Mouse (Mus musculus) embryonic facial prominence, embryonic 11.5 days (tissue): Measurements from ENCODE around the gene Iqgap1. TPM values are rescaled to one million over a fixed set of nuclear protein-coding genes. Genes with fewer than 3 reads are reported as not detected.

Experiments used
- ATAC-seq: fragments of 200-750 bp; cut with Nextera tagmentation; replicated peaks from 2 replicates; pipeline ENCODE4 v1.8.0; 2017; ENCODE audit warnings: low read depth; ENCODE audit not compliant: insufficient number of reproducible peaks, low FRiP score, low TSS enrichment
- DNase-seq: peaks from one replicate; pipeline ENCODE4 v3.0.0-alpha.2; 2015; ENCODE audit warnings: low spot score
- H3K27ac ChIP-seq: fragments of 300-500 bp; sonication (generic); replicated peaks from 2 replicates; pipeline ENCODE4 v1.5.1; 2014; ENCODE audit warnings: mild to moderate bottlenecking, low read depth, low read length, control low read depth
- H3K27me3 ChIP-seq: fragments of 300-500 bp; sonication (generic); 2 replicates; pipeline ENCODE4 v1.6.1; 2014; ENCODE audit warnings: mild to moderate bottlenecking, low read length, moderate library complexity, mixed read lengths; ENCODE audit not compliant: control insufficient read depth, insufficient read depth
- H3K36me3 ChIP-seq: fragments of 300-500 bp; sonication (generic); replicated peaks from 2 replicates; pipeline ENCODE4 v1.6.1; 2014; ENCODE audit warnings: low read depth, mild to moderate bottlenecking, low read length, moderate library complexity, mixed read lengths; ENCODE audit not compliant: control insufficient read depth, insufficient read depth
- H3K4me1 ChIP-seq: fragments of 300-500 bp; sonication (generic); 2 replicates; pipeline ENCODE4 v1.6.1; 2014; ENCODE audit warnings: low read length, mixed read lengths; ENCODE audit not compliant: control insufficient read depth, insufficient read depth
- H3K4me2 ChIP-seq: fragments of 300-500 bp; sonication (generic); 2 replicates; pipeline ENCODE4 v1.6.1; 2014; ENCODE audit warnings: low read depth, mild to moderate bottlenecking, control low read depth, low read length, moderate library complexity
- H3K4me3 ChIP-seq: fragments of 300-500 bp; sonication (generic); 2 replicates; pipeline ENCODE4 v1.5.1; 2014; ENCODE audit warnings: low read depth, low read length, control low read depth
- H3K9ac ChIP-seq: fragments of 300-500 bp; sonication (generic); replicated peaks from 2 replicates; pipeline ENCODE4 v1.6.1; 2014; ENCODE audit warnings: mild to moderate bottlenecking, control low read depth, low read length
- H3K9me3 ChIP-seq: fragments of 300-500 bp; sonication (generic); replicated peaks from 2 replicates; pipeline ENCODE4 v1.6.1; 2016; ENCODE audit warnings: mild to moderate bottlenecking, low read length, inconsistent platforms, mixed read lengths; ENCODE audit not compliant: control insufficient read depth
- WGBS: fragments of 180-500 bp; shearing (Covaris S2); extraction: QIAGEN DNeasy Blood & Tissue Kit; methylation state at CpG from one replicate; pipeline ENCODE4 v1.1.7; 2014; 5-methylcytosine and 5-hydroxymethylcytosine counted together
- polyA plus RNA-seq: library from polyadenylated mRNA; unstranded; fragments of >200 nt; fragmentation: Nextera tagmentation; extraction: Ambion mirVana; gene quantifications from 2 replicates; pipeline ENCODE4 v1.2.1, GENCODE M21; 2014

The Iqgap1 gene
- polyA plus RNA-seq, 1 experiment from 2014 or later = 30.4 TPM

DNA sequence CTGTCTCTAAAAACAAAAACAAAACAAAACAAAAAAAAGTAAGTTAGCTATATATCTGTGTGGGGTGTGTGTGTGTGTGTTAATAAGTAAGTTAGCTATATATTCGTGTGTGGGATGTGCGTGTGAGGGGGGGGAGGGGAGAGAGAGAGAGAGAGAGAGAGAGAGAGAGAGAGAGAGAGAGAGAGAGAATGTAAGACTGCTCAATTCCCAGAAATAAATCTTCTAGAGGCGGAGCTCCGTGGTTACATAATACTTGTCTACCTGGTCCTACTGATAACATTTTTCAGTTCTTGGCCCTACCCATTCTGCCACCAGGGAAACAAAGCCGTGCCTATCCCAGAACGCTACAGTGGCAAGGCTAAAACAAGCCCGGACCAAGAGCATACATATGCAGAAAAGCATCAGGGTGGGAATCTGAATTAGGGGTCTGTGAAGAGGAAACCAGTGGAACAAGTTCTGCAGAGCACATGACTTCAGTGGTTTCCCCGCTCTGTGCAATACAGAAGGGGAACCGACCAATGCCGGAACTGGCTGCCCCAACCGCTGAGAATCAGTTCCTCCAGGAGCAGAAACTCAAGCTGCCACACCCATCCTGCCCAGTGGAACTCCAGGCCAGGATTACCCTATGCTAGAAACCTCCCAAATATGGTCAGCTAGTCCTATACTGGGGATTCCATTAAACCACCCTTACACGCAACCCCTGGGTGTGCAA is 46.7 kb downstream of the Iqgap1 start:
- no peaks in the 10 kb centered on the region for H3K27me3 ChIP-seq
- H3K9me3 ChIP-seq = no peaks in the 10 kb centered on the region
- H3K4me3 ChIP-seq = no peak overlapping the region
- WGBS = 70% methylated on average over 12 of the region's 12 CpGs
- H3K4me2 ChIP-seq = no peak overlapping the region
- H3K36me3 ChIP-seq = no peaks in the 10 kb centered on the region
- no peak overlapping the region for H3K9ac ChIP-seq
- H3K27ac ChIP-seq = 0 out of 2 replicates have a peak overlapping the region, but pooled peaks have one; percentile 36
- no peaks in the 10 kb centered on the region for H3K4me1 ChIP-seq
- peak; percentile 62 for DNase-seq
- peak; percentile 62; the same call in 1 of the 2 replicates for ATAC-seq

DNA sequence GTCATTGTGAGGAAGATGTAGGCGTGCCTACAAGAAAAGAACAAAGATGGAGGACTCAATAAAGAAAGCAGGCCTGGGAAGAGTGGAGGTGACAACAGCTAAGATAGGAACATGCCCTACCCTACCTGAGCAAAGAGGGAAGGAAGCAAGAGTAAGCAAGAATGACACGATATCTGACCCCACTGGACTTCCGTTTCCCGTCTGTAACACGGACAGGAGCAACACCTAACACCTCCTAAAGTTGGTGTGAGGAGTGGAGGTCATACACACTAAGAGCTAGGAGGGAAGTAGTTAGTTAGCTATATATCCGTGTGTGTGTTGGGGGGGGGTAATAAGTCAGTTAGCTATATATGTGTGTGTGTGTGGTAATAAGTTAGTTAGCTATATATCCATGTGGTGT is 47.4 kb downstream of the Iqgap1 start:
- H3K9me3 ChIP-seq = no peaks in the 10 kb centered on the region

DNA sequence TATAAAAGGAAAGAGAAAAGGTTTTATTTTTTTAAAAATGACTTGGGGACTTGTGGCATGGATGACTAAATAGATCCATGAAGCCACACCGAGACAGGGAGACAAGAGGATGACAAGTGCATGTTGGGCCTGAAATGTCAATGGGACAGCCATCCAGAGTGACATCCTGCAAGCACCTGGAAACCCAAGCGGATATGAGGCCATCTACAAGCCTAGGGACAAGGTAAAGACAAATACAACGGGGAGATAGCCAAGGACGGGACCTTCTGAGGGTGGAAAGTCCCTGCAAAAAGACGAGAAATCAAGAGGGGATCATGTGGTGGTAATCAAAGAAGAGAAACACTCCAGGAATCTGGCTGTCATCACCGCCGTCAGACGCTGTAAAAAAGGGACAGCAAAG is 48.6 kb downstream of the Iqgap1 start:
- no peak for ATAC-seq
- Histone ChIP-seq H3K4me1 (no peaks in the 10 kb centered on the region), H3K4me3 (no peak overlapping the region), H3K27me3 (no peaks in the 10 kb centered on the region), H3K9me3 (no peaks in the 10 kb centered on the region), H3K27ac (no peak overlapping the region), H3K36me3 (no peaks in the 10 kb centered on the region), H3K9ac (no peak overlapping the region), H3K4me2 (no peak overlapping the region)
- DNase-seq = no peak
- WGBS = 73% methylated on average over 8 of the region's 8 CpGs

More for the DNA sequence above, 47.4 kb downstream of the Iqgap1 start:
- no peak for ATAC-seq
- no peak for DNase-seq
- WGBS = 92% methylated on average over 6 of the region's 6 CpGs
- Histone ChIP-seq H3K27ac (no peak overlapping the region), H3K4me2 (no peak overlapping the region), H3K9ac (no peak overlapping the region), H3K36me3 (no peaks in the 10 kb centered on the region), H3K27me3 (no peaks in the 10 kb centered on the region), H3K4me3 (no peak overlapping the region), H3K4me1 (no peaks in the 10 kb centered on the region)

- no peaks in the 10 kb centered on the region for H3K27me3 ChIP-seq
- 89% methylated on average over 3 of the region's 3 CpGs for WGBS
- no peaks in the 10 kb centered on the region for H3K4me1 ChIP-seq
- H3K9me3 ChIP-seq = no peaks in the 10 kb centered on the region
- no peak for DNase-seq
- ATAC-seq = no peak
- H3K4me2 ChIP-seq = no peak overlapping the region
- H3K9ac ChIP-seq = no peak overlapping the region
- H3K36me3 ChIP-seq = no peaks in the 10 kb centered on the region
- no peak overlapping the region for H3K4me3 ChIP-seq
- H3K27ac ChIP-seq = no peak overlapping the region
These were observed 49.7 kb downstream of the Iqgap1 start for GRCm38 (mm10) chr7:80776090-80776489.

GRCm38 (mm10) chr7:80775448-80775904 is 50.3 kb downstream of the Iqgap1 start:
- no peak overlapping the region for H3K4me3 ChIP-seq
- H3K36me3 ChIP-seq = no peaks in the 10 kb centered on the region
- WGBS = 83% methylated on average over 10 of the region's 10 CpGs
- no peak for DNase-seq
- H3K9me3 ChIP-seq = no peaks in the 10 kb centered on the region
- H3K4me1 ChIP-seq = no peaks in the 10 kb centered on the region
- no peaks in the 10 kb centered on the region for H3K27me3 ChIP-seq
- no peak for ATAC-seq
- no peak overlapping the region for H3K27ac ChIP-seq
- H3K9ac ChIP-seq = no peak overlapping the region
- H3K4me2 ChIP-seq = no peak overlapping the region

DNA sequence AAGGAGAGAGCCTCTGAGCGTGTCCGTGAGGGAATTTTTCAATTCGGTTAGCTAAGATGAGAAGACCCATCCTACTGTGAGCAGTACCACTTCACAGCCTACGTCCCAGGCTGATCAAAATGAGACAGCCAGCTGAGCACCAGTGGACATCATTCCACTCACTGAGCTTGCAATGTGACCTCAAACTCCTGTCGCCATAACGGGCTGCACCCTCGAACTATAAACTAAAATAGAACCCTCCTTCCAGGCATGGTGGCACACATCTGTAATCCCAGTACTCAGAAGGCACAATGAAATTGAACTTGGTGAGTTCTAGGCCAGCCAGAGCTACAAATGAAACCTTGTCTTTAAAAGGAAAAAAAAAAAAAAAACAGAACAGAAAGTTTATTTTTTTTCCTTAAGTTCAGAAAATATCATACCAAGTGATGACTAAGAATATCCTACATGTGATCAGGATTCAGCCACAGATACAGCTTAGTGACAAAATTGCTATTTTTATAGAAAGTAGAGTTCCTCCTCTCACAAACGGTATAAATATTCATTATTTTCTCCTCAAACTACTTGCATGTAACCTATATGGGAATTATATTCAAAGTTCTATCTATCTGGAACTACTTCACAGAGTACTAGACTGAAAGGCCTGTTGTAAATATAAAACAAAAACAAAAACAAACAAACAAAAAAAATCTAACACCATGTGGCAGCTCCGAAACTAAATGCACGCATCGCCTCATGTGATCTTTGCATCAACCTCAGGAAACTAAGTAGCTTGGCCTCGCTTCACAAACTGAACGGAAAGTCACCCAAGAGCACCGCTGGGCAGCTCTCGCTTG is 50.9 kb downstream of the Iqgap1 start:
- 90% methylated on average over 15 of the region's 15 CpGs for WGBS
- Histone ChIP-seq H3K9me3 (no peaks in the 10 kb centered on the region), H3K27me3 (no peaks in the 10 kb centered on the region), H3K4me3 (no peak overlapping the region), H3K27ac (no peak overlapping the region), H3K36me3 (no peaks in the 10 kb centered on the region), H3K4me1 (no peaks in the 10 kb centered on the region), H3K4me2 (no peak overlapping the region), H3K9ac (no peak overlapping the region)
- ATAC-seq (no peak), DNase-seq (no peak)

DNA sequence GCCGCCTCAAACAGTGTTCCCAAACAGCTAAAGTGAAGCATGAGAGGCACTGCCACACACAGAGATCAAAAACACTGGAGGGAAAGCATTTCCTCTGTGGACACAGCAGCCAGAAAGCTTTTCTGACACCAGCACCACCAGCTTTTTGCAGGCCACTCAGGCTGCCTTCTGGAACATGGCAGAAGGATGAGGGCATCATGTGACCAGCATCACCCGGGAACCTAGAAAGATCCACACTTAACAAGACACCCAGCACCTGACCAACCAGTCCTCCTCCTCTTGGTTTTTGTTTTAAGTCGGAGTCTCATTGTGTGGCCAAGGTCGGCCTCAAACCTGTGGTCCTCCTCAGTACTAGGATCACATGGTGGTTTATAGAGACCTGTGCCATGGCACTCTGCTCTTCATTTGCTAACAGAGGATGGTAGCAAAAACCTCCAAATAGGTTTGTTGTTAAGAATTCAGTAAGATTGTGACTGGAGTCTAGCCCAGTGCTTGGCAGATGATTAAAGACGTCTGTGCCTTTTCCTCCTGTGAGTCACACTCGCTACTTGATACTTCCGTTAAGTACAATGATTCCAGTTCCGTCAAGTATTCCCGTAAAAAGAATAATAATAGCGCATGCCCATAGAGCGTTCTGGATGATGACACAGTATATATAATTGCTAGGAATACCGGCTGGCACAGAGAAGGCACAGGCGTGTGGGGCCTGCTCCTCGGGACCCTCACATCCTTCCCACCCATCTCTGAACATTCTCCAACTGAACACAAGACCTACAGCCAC is 51.8 kb downstream of the Iqgap1 start:
- no peak overlapping the region for H3K9ac ChIP-seq
- H3K27ac ChIP-seq = no peak overlapping the region
- no peaks in the 10 kb centered on the region for H3K27me3 ChIP-seq
- DNase-seq (peak; percentile 16), ATAC-seq (no peak)
- H3K4me2 ChIP-seq = no peak overlapping the region
- no peaks in the 10 kb centered on the region for H3K36me3 ChIP-seq
- WGBS = 80% methylated on average over 14 of the region's 14 CpGs
- H3K9me3 ChIP-seq = no peaks in the 10 kb centered on the region
- H3K4me3 ChIP-seq = no peak overlapping the region
- H3K4me1 ChIP-seq = no peaks in the 10 kb centered on the region
